Mouse (Mus musculus): ENCODE measurements around the gene Zmiz1. TPM values are rescaled to one million over a fixed set of nuclear protein-coding genes. Genes with fewer than 3 reads are reported as not detected.

The Zmiz1 gene
- polyA plus RNA-seq, 1 experiment from 2014 or later: 34.2 TPM

- 0 out of 2 replicates have a peak overlapping the region, but pooled peaks have one; percentile 50 for H3K9ac ChIP-seq
- H3K4me2 ChIP-seq: no peak overlapping the region
- 67% methylated on average over 4 of the region's 4 CpGs for WGBS
- H3K27me3 ChIP-seq (replicated peaks): no peaks in the 10 kb centered on the region
- H3K4me1 ChIP-seq (replicated peaks): peaks cover 82% of the 10 kb centered on the region
- H3K9me3 ChIP-seq (replicated peaks): no peaks in the 10 kb centered on the region
- H3K27ac ChIP-seq (ENCODE audit: poor library complexity, severe bottlenecking): peak overlapping the region; percentile 63
- no peak overlapping the region for H3K4me3 ChIP-seq
- peaks cover 25% of the 10 kb centered on the region for H3K36me3 ChIP-seq
- no peak for ATAC-seq (ENCODE audit: insufficient number of reproducible peaks, low FRiP score)
Measured at GRCm38 (mm10) chr14:25562447-25562846, 103.5 kb downstream of the Zmiz1 start.

- 75% methylated on average over 7 of the region's 7 CpGs for WGBS
- no peaks in the 10 kb centered on the region for H3K9me3 ChIP-seq (replicated peaks)
- no peak overlapping the region for H3K4me3 ChIP-seq
- peaks cover 83% of the 10 kb centered on the region for H3K4me1 ChIP-seq (replicated peaks)
- 0 out of 2 replicates have a peak overlapping the region, but pooled peaks have one; percentile 50 for H3K9ac ChIP-seq
- H3K36me3 ChIP-seq: peaks cover 26% of the 10 kb centered on the region
- H3K27ac ChIP-seq (ENCODE audit: poor library complexity, severe bottlenecking): peak overlapping the region; percentile 63
- H3K4me2 ChIP-seq: no peak overlapping the region
- no peak for ATAC-seq (ENCODE audit: insufficient number of reproducible peaks, low FRiP score)
- no peaks in the 10 kb centered on the region for H3K27me3 ChIP-seq (replicated peaks)
Measured at GRCm38 (mm10) chr14:25562909-25563308, 103.9 kb downstream of the Zmiz1 start.

- Histone ChIP-seq H3K4me2 (no peak overlapping the region), H3K4me1 (replicated peaks) (peaks cover 70% of the 10 kb centered on the region), H3K9ac (0 out of 2 replicates have a peak overlapping the region, but pooled peaks have one; percentile 4), H3K36me3 (peaks cover 30% of the 10 kb centered on the region), H3K27me3 (replicated peaks) (no peaks in the 10 kb centered on the region), H3K9me3 (replicated peaks) (no peaks in the 10 kb centered on the region), H3K4me3 (no peak overlapping the region), H3K27ac (ENCODE audit: poor library complexity, severe bottlenecking) (peak overlapping the region; percentile 59; the same call in 1 of the 2 replicates)
- WGBS: 66% methylated on average over 8 of the region's 8 CpGs
- no peak for ATAC-seq (ENCODE audit: insufficient number of reproducible peaks, low FRiP score)
Measured at GRCm38 (mm10) chr14:25564577-25564976, 105.6 kb downstream of the Zmiz1 start.

DNA sequence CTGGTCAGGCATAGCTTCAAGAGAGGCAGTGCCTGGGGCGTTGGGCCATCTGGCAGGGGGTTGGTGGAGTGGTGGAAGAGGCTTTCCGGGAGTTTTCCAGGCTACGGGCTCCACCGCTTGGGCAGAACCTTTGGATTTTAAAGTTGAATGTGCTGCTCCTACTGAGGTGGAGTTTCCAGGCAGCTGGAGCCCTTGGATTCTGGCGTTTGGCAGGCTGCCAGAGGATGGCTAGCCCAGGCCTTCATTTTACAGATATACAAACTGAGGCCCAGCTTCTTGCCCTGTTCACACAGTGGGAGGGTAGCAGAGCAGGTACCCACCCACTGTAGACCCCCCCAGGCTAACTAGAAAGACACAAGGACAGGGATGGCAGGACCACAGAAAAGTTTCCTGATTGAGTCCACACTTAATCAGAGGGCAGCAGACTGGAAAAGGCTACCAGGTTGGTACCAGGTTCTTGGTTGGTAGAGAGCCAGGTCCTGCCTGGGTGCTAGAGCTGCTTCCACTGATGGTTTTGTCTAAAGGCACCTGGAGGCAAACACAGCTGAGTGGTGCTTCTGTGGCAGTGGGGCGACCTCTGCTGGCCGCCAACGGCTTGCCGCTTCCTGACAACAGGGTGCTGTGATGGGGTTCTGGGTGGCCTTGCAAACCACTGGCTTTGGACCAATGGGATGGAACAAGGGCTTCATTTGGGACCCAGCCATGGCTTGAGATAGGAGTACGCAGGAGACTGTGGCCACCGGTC is 106.5 kb downstream of the Zmiz1 start:
- 23% methylated on average over 11 of the region's 11 CpGs for WGBS
- Histone ChIP-seq H3K9ac (0 out of 2 replicates have a peak overlapping the region, but pooled peaks have one; percentile 4), H3K4me1 (replicated peaks) (peaks cover 69% of the 10 kb centered on the region)

GRCm38 (mm10) chr14:25567245-25567644 is 108.3 kb downstream of the Zmiz1 start:
- WGBS: 58% methylated on average over 3 of the region's 3 CpGs
- no peaks in the 10 kb centered on the region for H3K27me3 ChIP-seq (replicated peaks)
- no peak overlapping the region for H3K27ac ChIP-seq (ENCODE audit: poor library complexity, severe bottlenecking)
- H3K4me1 ChIP-seq (replicated peaks): peaks cover 51% of the 10 kb centered on the region
- H3K4me3 ChIP-seq: no peak overlapping the region
- no peak overlapping the region for H3K4me2 ChIP-seq
- H3K9me3 ChIP-seq (replicated peaks): no peaks in the 10 kb centered on the region
- peaks cover 34% of the 10 kb centered on the region for H3K36me3 ChIP-seq
- ATAC-seq (ENCODE audit: insufficient number of reproducible peaks, low FRiP score): no peak
- no peak overlapping the region for H3K9ac ChIP-seq

More for the DNA sequence above, 106.5 kb downstream of the Zmiz1 start:
- Histone ChIP-seq H3K4me3 (no peak overlapping the region), H3K27me3 (replicated peaks) (no peaks in the 10 kb centered on the region), H3K4me2 (no peak overlapping the region), H3K27ac (ENCODE audit: poor library complexity, severe bottlenecking) (peak overlapping the region; percentile 59), H3K9me3 (replicated peaks) (no peaks in the 10 kb centered on the region), H3K36me3 (peaks cover 28% of the 10 kb centered on the region)
- ATAC-seq (ENCODE audit: insufficient number of reproducible peaks, low FRiP score): peak; percentile 52; the same call in 1 of the 2 replicates

DNA sequence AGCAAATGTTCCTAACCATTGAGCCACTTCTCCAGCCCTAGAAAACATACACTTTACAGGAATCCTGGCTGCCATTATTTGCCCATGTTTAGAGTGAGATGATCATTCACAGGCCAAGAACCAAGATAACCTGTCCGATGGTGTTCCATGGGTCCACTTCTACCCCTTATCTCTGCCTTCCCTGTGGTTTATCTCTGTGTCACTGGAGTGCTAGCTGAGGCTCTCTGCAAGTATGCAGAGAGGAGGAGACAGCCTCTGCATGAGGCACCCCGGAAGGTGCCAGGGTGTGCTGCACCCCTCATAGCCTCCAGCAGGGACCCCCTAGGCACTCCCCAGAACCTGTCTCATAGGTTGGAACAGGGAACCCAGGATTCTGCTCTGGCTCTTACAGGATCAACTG is 108.9 kb downstream of the Zmiz1 start:
- Histone ChIP-seq H3K4me1 (replicated peaks) (peaks cover 45% of the 10 kb centered on the region), H3K9ac (no peak overlapping the region), H3K27me3 (replicated peaks) (no peaks in the 10 kb centered on the region), H3K27ac (ENCODE audit: poor library complexity, severe bottlenecking) (no peak overlapping the region), H3K4me2 (no peak overlapping the region), H3K36me3 (peaks cover 40% of the 10 kb centered on the region), H3K4me3 (no peak overlapping the region), H3K9me3 (replicated peaks) (no peaks in the 10 kb centered on the region)
- ATAC-seq (ENCODE audit: insufficient number of reproducible peaks, low FRiP score): no peak
- 35% methylated on average over 2 of the region's 2 CpGs for WGBS

GRCm38 (mm10) chr14:25574047-25574870 is 115.3 kb downstream of the Zmiz1 start:
- Histone ChIP-seq H3K9ac (0 out of 2 replicates have a peak overlapping the region, but pooled peaks have one; percentile 4), H3K4me2 (no peak overlapping the region), H3K4me3 (no peak overlapping the region), H3K9me3 (replicated peaks) (no peaks in the 10 kb centered on the region), H3K27me3 (replicated peaks) (no peaks in the 10 kb centered on the region), H3K36me3 (peaks cover 66% of the 10 kb centered on the region), H3K4me1 (replicated peaks) (peaks cover 50% of the 10 kb centered on the region), H3K27ac (ENCODE audit: poor library complexity, severe bottlenecking) (no peak overlapping the region)
- 57% methylated on average over 16 of the region's 16 CpGs for WGBS
- ATAC-seq (ENCODE audit: insufficient number of reproducible peaks, low FRiP score): no peak

DNA sequence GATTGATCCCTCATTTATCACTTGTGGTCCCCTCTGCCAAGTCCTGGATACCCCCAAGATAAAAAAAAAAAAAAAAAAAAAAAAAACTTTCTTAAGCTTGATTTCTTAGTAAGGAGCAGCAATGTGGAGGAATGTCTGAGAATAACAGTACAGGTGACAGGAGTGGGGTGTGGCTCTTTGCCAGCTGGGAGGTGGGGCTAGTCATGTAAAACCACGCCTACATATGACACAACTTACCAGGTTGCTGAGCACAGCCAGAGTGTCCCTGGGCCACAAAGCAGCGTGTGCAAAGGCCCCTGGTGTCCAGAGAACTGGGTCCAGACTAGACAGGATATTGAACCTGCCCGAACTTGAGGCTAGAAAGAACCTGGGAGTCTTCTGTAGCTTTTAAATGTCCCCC is 117.7 kb downstream of the Zmiz1 start:
- ATAC-seq (ENCODE audit: insufficient number of reproducible peaks, low FRiP score): no peak
- no peaks in the 10 kb centered on the region for H3K27me3 ChIP-seq (replicated peaks)
- H3K9me3 ChIP-seq (replicated peaks): no peaks in the 10 kb centered on the region
- H3K4me2 ChIP-seq: no peak overlapping the region
- 85% methylated on average over 3 of the region's 3 CpGs for WGBS
- H3K36me3 ChIP-seq: peaks cover 88% of the 10 kb centered on the region
- peak overlapping the region; percentile 60 for H3K27ac ChIP-seq (ENCODE audit: poor library complexity, severe bottlenecking)
- H3K4me3 ChIP-seq: no peak overlapping the region
- H3K9ac ChIP-seq: peak overlapping the region; percentile 16; the same call in 1 of the 2 replicates
- H3K4me1 ChIP-seq (replicated peaks): peaks cover 56% of the 10 kb centered on the region

GRCm38 (mm10) chr14:25577431-25577830 is 118.4 kb downstream of the Zmiz1 start:
- H3K4me2 ChIP-seq: no peak overlapping the region
- peaks cover 56% of the 10 kb centered on the region for H3K4me1 ChIP-seq (replicated peaks)
- 52% methylated on average over 3 of the region's 3 CpGs for WGBS
- ATAC-seq (ENCODE audit: insufficient number of reproducible peaks, low FRiP score): no peak
- H3K27ac ChIP-seq (ENCODE audit: poor library complexity, severe bottlenecking): peak overlapping the region; percentile 60
- peaks cover 88% of the 10 kb centered on the region for H3K36me3 ChIP-seq
- H3K27me3 ChIP-seq (replicated peaks): no peaks in the 10 kb centered on the region
- no peak overlapping the region for H3K4me3 ChIP-seq
- peak overlapping the region; percentile 33; the same call in 1 of the 2 replicates for H3K9ac ChIP-seq
- no peaks in the 10 kb centered on the region for H3K9me3 ChIP-seq (replicated peaks)

GRCm38 (mm10) chr14:25579597-25579996 is 120.6 kb downstream of the Zmiz1 start:
- no peak overlapping the region for H3K27ac ChIP-seq (ENCODE audit: poor library complexity, severe bottlenecking)
- peaks cover 89% of the 10 kb centered on the region for H3K36me3 ChIP-seq
- no peak overlapping the region for H3K9ac ChIP-seq
- WGBS: 84% methylated on average over 7 of the region's 7 CpGs
- H3K4me2 ChIP-seq: no peak overlapping the region
- no peaks in the 10 kb centered on the region for H3K9me3 ChIP-seq (replicated peaks)
- peaks cover 61% of the 10 kb centered on the region for H3K4me1 ChIP-seq (replicated peaks)
- no peak overlapping the region for H3K4me3 ChIP-seq
- no peaks in the 10 kb centered on the region for H3K27me3 ChIP-seq (replicated peaks)
- ATAC-seq (ENCODE audit: insufficient number of reproducible peaks, low FRiP score): no peak

- H3K27ac ChIP-seq (ENCODE audit: poor library complexity, severe bottlenecking): no peak overlapping the region
- H3K9me3 ChIP-seq (replicated peaks): no peaks in the 10 kb centered on the region
- H3K36me3 ChIP-seq: peaks cover 81% of the 10 kb centered on the region
- peaks cover 66% of the 10 kb centered on the region for H3K4me1 ChIP-seq (replicated peaks)
- H3K9ac ChIP-seq: 0 out of 2 replicates have a peak overlapping the region, but pooled peaks have one; percentile 27
- 81% methylated on average over 1 of the region's 1 CpGs for WGBS
- no peaks in the 10 kb centered on the region for H3K27me3 ChIP-seq (replicated peaks)
- no peak overlapping the region for H3K4me3 ChIP-seq
- no peak overlapping the region for H3K4me2 ChIP-seq
- no peak for ATAC-seq (ENCODE audit: insufficient number of reproducible peaks, low FRiP score)
Measured at GRCm38 (mm10) chr14:25580397-25580796, 121.4 kb downstream of the Zmiz1 start.

Data from heart, embryonic 12.5 days (tissue).